Mouse (Mus musculus): ENCODE results near the gene Foxn1. TPM values are rescaled to one million over a fixed set of nuclear protein-coding genes. Genes with fewer than 3 reads are reported as not detected.

Foxn1 gene
- total and polyA plus RNA-seq, 2 experiments from 2014 or later = not detected

DNA sequence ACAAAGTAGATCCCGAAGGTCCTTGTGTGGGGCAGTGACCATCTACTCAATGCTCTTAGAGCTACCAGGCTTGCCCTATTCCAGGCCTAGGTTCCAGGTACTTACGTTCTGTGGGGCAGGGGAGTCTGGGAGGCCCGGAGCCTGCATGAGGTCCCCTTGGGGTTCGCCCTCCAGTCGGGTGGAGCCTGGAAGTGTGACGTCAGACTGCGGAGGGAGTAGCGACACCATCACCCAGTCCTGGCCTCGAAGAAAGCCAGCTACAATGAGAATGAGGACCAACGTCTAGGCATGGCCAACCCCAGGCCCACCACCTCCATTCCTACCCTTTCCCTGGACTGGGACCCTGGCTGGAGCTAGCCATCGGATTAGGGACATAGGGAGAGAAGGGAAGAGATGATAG lies 14.6 kb downstream of the Foxn1 start:
- Histone ChIP-seq H3K36me3 (ENCODE audit: insufficient read depth, low read length) (no peaks in the 10 kb centered on the region), H3K9ac (replicated peaks; ENCODE audit: low read length, poor library complexity, severe bottlenecking) (no peak overlapping the region), H3K4me1 (ENCODE audit: insufficient read depth, low read length) (no peaks in the 10 kb centered on the region), H3K4me3 (ENCODE audit: low read depth, low read length) (no peak overlapping the region), H3K27me3 (ENCODE audit: insufficient read depth, low read length) (no peaks in the 10 kb centered on the region), H3K4me2 (ENCODE audit: low read depth, low read length, poor library complexity, severe bottlenecking) (no peak overlapping the region), H3K27ac (ENCODE audit: low read depth, low read length) (no peak overlapping the region), H3K9me3 (ENCODE audit: low read length) (no peaks in the 10 kb centered on the region)
- no peak for ATAC-seq (ENCODE audit: low FRiP score)
- no peak for TF ChIP-seq CTCF (IDR thresholded peaks at IDR 0.05)
- no peak for DNase-seq (ENCODE audit: low spot score)
- 92% methylated on average over 11 of the region's 11 CpGs for WGBS

DNA sequence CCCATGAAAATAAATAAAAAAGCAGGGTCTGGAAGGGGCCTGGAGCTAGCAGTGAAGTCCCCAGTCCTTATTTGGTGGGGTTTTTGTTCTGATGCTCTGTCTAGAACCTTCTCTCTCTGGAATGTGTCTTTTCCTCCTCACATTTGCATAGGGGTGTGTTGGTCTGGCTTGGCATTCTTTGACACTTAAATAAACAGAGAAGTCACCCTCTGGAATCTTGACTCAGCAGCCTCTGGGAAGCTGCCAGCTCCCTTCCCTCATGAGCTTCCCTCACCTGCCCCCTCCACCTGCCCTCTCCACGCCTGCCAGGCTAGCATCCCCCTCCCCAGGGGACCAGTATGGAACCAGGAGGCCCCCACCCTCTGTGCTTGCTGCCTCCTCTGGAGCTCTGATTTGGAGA lies 16.0 kb downstream of the Foxn1 start:
- Histone ChIP-seq H3K9ac (replicated peaks; ENCODE audit: low read length, poor library complexity, severe bottlenecking) (no peak overlapping the region), H3K36me3 (ENCODE audit: insufficient read depth, low read length) (no peaks in the 10 kb centered on the region), H3K27me3 (ENCODE audit: insufficient read depth, low read length) (no peaks in the 10 kb centered on the region), H3K4me1 (ENCODE audit: insufficient read depth, low read length) (no peaks in the 10 kb centered on the region), H3K4me2 (ENCODE audit: low read depth, low read length, poor library complexity, severe bottlenecking) (no peak overlapping the region), H3K27ac (ENCODE audit: low read depth, low read length) (no peak overlapping the region), H3K4me3 (ENCODE audit: low read depth, low read length) (no peak overlapping the region), H3K9me3 (ENCODE audit: low read length) (no peaks in the 10 kb centered on the region)
- ATAC-seq (ENCODE audit: low FRiP score) (no peak), DNase-seq (ENCODE audit: low spot score) (no peak)
- TF ChIP-seq CTCF (IDR thresholded peaks at IDR 0.05) = no peak
- 92% methylated on average over 1 of the region's 1 CpGs for WGBS

DNA sequence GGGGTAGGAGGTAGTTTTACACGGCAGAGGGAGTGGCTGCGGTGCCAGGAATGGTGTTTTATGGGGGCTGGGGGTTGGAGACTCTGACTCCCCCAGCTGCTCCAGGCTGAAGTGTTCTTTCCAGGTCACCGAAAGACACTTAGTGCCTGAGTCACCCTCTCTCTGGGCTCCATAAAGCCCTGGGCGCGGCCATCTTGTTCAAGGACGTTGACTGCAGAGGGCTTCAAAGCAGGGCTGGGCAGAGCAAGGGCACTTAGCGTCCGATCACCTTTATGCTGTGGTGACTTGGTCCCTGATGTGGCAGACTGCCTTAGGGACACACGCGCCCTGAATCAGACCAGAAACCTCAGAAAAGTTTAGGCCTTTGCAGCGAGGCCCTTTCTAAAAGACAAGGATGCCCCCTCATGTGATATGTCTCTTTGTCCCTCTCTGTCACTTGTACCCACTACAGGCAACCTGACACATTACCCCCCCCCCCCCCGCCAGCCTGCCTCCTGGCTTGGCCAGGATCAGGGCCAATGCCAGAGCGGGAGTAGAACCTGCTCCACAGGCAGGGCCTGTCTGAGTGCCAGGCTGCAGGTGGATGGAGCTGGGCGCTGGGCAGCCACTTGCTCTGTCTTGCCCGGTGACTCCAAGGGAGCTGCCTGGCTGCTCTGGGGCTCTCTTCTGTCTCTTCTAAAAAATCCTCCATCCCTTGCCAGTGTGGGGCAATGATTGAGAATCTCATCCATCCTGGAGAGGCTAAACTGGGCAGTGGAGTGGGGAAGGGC lies 18.7 kb downstream of the Foxn1 start:
- H3K4me3 ChIP-seq (ENCODE audit: low read depth, low read length) = no peak overlapping the region
- no peaks in the 10 kb centered on the region for H3K27me3 ChIP-seq (ENCODE audit: insufficient read depth, low read length)
- ATAC-seq (ENCODE audit: low FRiP score) (no peak), DNase-seq (ENCODE audit: low spot score) (no peak)
- H3K4me2 ChIP-seq (ENCODE audit: low read depth, low read length, poor library complexity, severe bottlenecking) = no peak overlapping the region
- no peaks in the 10 kb centered on the region for H3K9me3 ChIP-seq (ENCODE audit: low read length)
- TF ChIP-seq CTCF (IDR thresholded peaks at IDR 0.05) = no peak
- H3K4me1 ChIP-seq (ENCODE audit: insufficient read depth, low read length) = no peaks in the 10 kb centered on the region
- H3K36me3 ChIP-seq (ENCODE audit: insufficient read depth, low read length) = no peaks in the 10 kb centered on the region
- 92% methylated on average over 14 of the region's 15 CpGs for WGBS
- no peak overlapping the region for H3K27ac ChIP-seq (ENCODE audit: low read depth, low read length)
- no peak overlapping the region for H3K9ac ChIP-seq (replicated peaks; ENCODE audit: low read length, poor library complexity, severe bottlenecking)

DNA sequence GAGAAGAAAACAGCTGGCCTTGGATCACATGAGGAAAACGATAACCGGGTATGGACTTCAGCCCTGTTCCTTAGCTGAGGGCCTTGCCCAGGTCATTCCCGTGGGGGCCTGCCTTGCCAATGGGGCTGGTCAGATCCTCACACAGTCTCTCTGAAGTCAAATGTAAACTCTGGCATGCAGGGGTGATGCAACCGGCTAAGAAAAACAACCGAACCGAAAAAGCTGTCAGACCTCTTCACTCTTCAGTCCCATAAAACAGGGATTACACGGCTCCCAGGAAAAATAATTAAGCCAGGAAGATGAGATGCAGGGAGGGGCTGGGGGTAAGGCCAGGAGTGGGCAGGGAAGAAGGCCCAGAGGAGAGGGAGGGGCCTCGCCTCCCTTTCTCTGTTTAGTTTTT lies 22.3 kb downstream of the Foxn1 start:
- no peaks in the 10 kb centered on the region for H3K27me3 ChIP-seq (ENCODE audit: insufficient read depth, low read length)
- DNase-seq (ENCODE audit: low spot score) (no peak), ATAC-seq (ENCODE audit: low FRiP score) (no peak)
- no peaks in the 10 kb centered on the region for H3K4me1 ChIP-seq (ENCODE audit: insufficient read depth, low read length)
- H3K36me3 ChIP-seq (ENCODE audit: insufficient read depth, low read length) = no peaks in the 10 kb centered on the region
- H3K9me3 ChIP-seq (ENCODE audit: low read length) = no peaks in the 10 kb centered on the region
- WGBS = 48% methylated on average over 8 of the region's 8 CpGs
- no peak for TF ChIP-seq CTCF (IDR thresholded peaks at IDR 0.05)
- H3K4me2 ChIP-seq (ENCODE audit: low read depth, low read length, poor library complexity, severe bottlenecking) = no peak overlapping the region
- no peak overlapping the region for H3K27ac ChIP-seq (ENCODE audit: low read depth, low read length)
- H3K4me3 ChIP-seq (ENCODE audit: low read depth, low read length) = no peak overlapping the region
- no peak overlapping the region for H3K9ac ChIP-seq (replicated peaks; ENCODE audit: low read length, poor library complexity, severe bottlenecking)

- no peak for ATAC-seq (ENCODE audit: low FRiP score)
- H3K27me3 ChIP-seq (ENCODE audit: insufficient read depth, low read length) = no peaks in the 10 kb centered on the region
- TF ChIP-seq CTCF (IDR thresholded peaks at IDR 0.05) = no peak
- no peak overlapping the region for H3K9ac ChIP-seq (replicated peaks; ENCODE audit: low read length, poor library complexity, severe bottlenecking)
- no peaks in the 10 kb centered on the region for H3K4me1 ChIP-seq (ENCODE audit: insufficient read depth, low read length)
- H3K9me3 ChIP-seq (ENCODE audit: low read length) = no peaks in the 10 kb centered on the region
- no peak overlapping the region for H3K27ac ChIP-seq (ENCODE audit: low read depth, low read length)
- whole genome bisulfite sequencing = 84% methylated on average over 13 of the region's 13 CpGs
- no peak overlapping the region for H3K4me3 ChIP-seq (ENCODE audit: low read depth, low read length)
- no peaks in the 10 kb centered on the region for H3K36me3 ChIP-seq (ENCODE audit: insufficient read depth, low read length)
- H3K4me2 ChIP-seq (ENCODE audit: low read depth, low read length, poor library complexity, severe bottlenecking) = no peak overlapping the region
- no peak for DNase-seq (ENCODE audit: low spot score)
Measured at GRCm38 (mm10) chr11:78363309-78364007, 22.9 kb downstream of the Foxn1 start.

- ATAC-seq (ENCODE audit: low FRiP score) (no peak), DNase-seq (ENCODE audit: low spot score) (no peak)
Measured at GRCm38 (mm10) chr11:78360789-78361131, 25.6 kb downstream of the Foxn1 start.

More at GRCm38 (mm10) chr11:78360789-78361131, 25.6 kb downstream of the Foxn1 start:
- H3K9me3 ChIP-seq (ENCODE audit: low read length) = no peaks in the 10 kb centered on the region
- no peak overlapping the region for H3K27ac ChIP-seq (ENCODE audit: low read depth, low read length)
- no peaks in the 10 kb centered on the region for H3K27me3 ChIP-seq (ENCODE audit: insufficient read depth, low read length)
- H3K4me1 ChIP-seq (ENCODE audit: insufficient read depth, low read length) = no peaks in the 10 kb centered on the region
- no peak overlapping the region for H3K9ac ChIP-seq (replicated peaks; ENCODE audit: low read length, poor library complexity, severe bottlenecking)
- WGBS = 60% methylated on average over 2 of the region's 2 CpGs
- H3K36me3 ChIP-seq (ENCODE audit: insufficient read depth, low read length) = no peaks in the 10 kb centered on the region
- TF ChIP-seq CTCF (IDR thresholded peaks at IDR 0.05) = no peak
- H3K4me3 ChIP-seq (ENCODE audit: low read depth, low read length) = no peak overlapping the region
- peak overlapping the region; percentile 33; the same call in 1 of the 2 replicates for H3K4me2 ChIP-seq (ENCODE audit: low read depth, low read length, poor library complexity, severe bottlenecking)

All from midbrain, postnatal 0 days (tissue).